Mouse (Mus musculus): ENCODE data around the gene Smarcc2. TPM values are rescaled to one million over a fixed set of nuclear protein-coding genes. Genes with fewer than 3 reads are reported as not detected.
A peak's percentile ranks its signal among the peaks of the same experiment; 100 is the strongest.
"Not testable (repeated sequence)": the region's sequence is repeated elsewhere in the genome, so short reads cannot be mapped to it uniquely, and the experiment has no call there.

Gene Smarcc2
- polyA plus RNA-seq, 1 experiment from 2014 or later, result 57.1 TPM

- Histone ChIP-seq H3K9me3 (no peaks in the 10 kb centered on the region), H3K27ac (replicated peaks) (no peak overlapping the region), H3K4me1 (peaks cover 21% of the 10 kb centered on the region), H3K9ac (no peak overlapping the region), H3K27me3 (replicated peaks) (no peaks in the 10 kb centered on the region), H3K4me2 (no peak overlapping the region), H3K4me3 (no peak overlapping the region), H3K36me3 (peaks cover 3% of the 10 kb centered on the region)
- ATAC-seq (ENCODE audit: extremely low read depth, insufficient number of reproducible peaks, low FRiP score, low TSS enrichment), result no peak
- WGBS, result 79% methylated on average over 3 of the region's 3 CpGs
Observed at GRCm38 (mm10) chr10:128504012-128504411, 45.0 kb downstream of the Smarcc2 start.

GRCm38 (mm10) chr10:128504641-128505370 lies 45.8 kb downstream of the Smarcc2 start:
- WGBS, result 61% methylated on average over 9 of the region's 9 CpGs
- no peak overlapping the region for H3K4me2 ChIP-seq
- no peak overlapping the region for H3K9ac ChIP-seq
- H3K4me3 ChIP-seq, result no peak overlapping the region
- no peaks in the 10 kb centered on the region for H3K27me3 ChIP-seq (replicated peaks)
- H3K27ac ChIP-seq (replicated peaks), result no peak overlapping the region
- peaks cover 11% of the 10 kb centered on the region for H3K36me3 ChIP-seq
- no peaks in the 10 kb centered on the region for H3K9me3 ChIP-seq
- H3K4me1 ChIP-seq, result peaks cover 17% of the 10 kb centered on the region
- ATAC-seq (ENCODE audit: extremely low read depth, insufficient number of reproducible peaks, low FRiP score, low TSS enrichment), result no peak

GRCm38 (mm10) chr10:128505371-128505667 lies 46.3 kb downstream of the Smarcc2 start:
- H3K9me3 ChIP-seq; H3K27me3 ChIP-seq (replicated peaks); ATAC-seq (ENCODE audit: extremely low read depth, insufficient number of reproducible peaks, low FRiP score, low TSS enrichment); H3K4me2 ChIP-seq; H3K9ac ChIP-seq; H3K4me3 ChIP-seq; H3K27ac ChIP-seq (replicated peaks): not testable (repeated sequence)
- Histone ChIP-seq H3K36me3 (peaks cover 16% of the 10 kb centered on the region), H3K4me1 (peaks cover 14% of the 10 kb centered on the region)
- 74% methylated on average over 5 of the region's 5 CpGs for WGBS

GRCm38 (mm10) chr10:128505974-128506373 lies 46.9 kb downstream of the Smarcc2 start:
- Histone ChIP-seq H3K36me3 (peaks cover 23% of the 10 kb centered on the region), H3K9me3 (no peaks in the 10 kb centered on the region), H3K4me2 (no peak overlapping the region), H3K4me1 (peaks cover 14% of the 10 kb centered on the region), H3K4me3 (no peak overlapping the region), H3K9ac (no peak overlapping the region), H3K27me3 (replicated peaks) (no peaks in the 10 kb centered on the region), H3K27ac (replicated peaks) (no peak overlapping the region)
- 93% methylated on average over 14 of the region's 14 CpGs for WGBS
- ATAC-seq (ENCODE audit: extremely low read depth, insufficient number of reproducible peaks, low FRiP score, low TSS enrichment), result no peak

- Histone ChIP-seq H3K4me3 (no peak overlapping the region), H3K27me3 (replicated peaks) (no peaks in the 10 kb centered on the region), H3K27ac (replicated peaks) (no peak overlapping the region), H3K36me3 (peaks cover 46% of the 10 kb centered on the region), H3K4me1 (peaks cover 14% of the 10 kb centered on the region), H3K4me2 (no peak overlapping the region), H3K9ac (no peak overlapping the region), H3K9me3 (no peaks in the 10 kb centered on the region)
- no peak for ATAC-seq (ENCODE audit: extremely low read depth, insufficient number of reproducible peaks, low FRiP score, low TSS enrichment)
- 72% methylated on average over 9 of the region's 9 CpGs for WGBS
Observed at GRCm38 (mm10) chr10:128508260-128508659, 49.2 kb downstream of the Smarcc2 start.

GRCm38 (mm10) chr10:128509203-128509602 lies 50.2 kb downstream of the Smarcc2 start:
- ATAC-seq (ENCODE audit: extremely low read depth, insufficient number of reproducible peaks, low FRiP score, low TSS enrichment), result no peak
- Histone ChIP-seq H3K4me2 (no peak overlapping the region), H3K9ac (no peak overlapping the region), H3K9me3 (no peaks in the 10 kb centered on the region), H3K36me3 (peaks cover 55% of the 10 kb centered on the region), H3K27ac (replicated peaks) (no peak overlapping the region), H3K4me3 (no peak overlapping the region), H3K27me3 (replicated peaks) (no peaks in the 10 kb centered on the region), H3K4me1 (peaks cover 10% of the 10 kb centered on the region)
- WGBS, result 84% methylated on average over 9 of the region's 9 CpGs

GRCm38 (mm10) chr10:128509831-128510230 lies 50.8 kb downstream of the Smarcc2 start:
- 65% methylated on average over 4 of the region's 4 CpGs for WGBS
- Histone ChIP-seq H3K27me3 (replicated peaks) (no peaks in the 10 kb centered on the region), H3K4me1 (peaks cover 5% of the 10 kb centered on the region), H3K9ac (no peak overlapping the region), H3K4me3 (no peak overlapping the region), H3K27ac (replicated peaks) (no peak overlapping the region), H3K9me3 (no peaks in the 10 kb centered on the region), H3K4me2 (no peak overlapping the region), H3K36me3 (peaks cover 58% of the 10 kb centered on the region)
- ATAC-seq (ENCODE audit: extremely low read depth, insufficient number of reproducible peaks, low FRiP score, low TSS enrichment), result no peak

- no peak overlapping the region for H3K4me2 ChIP-seq
- no peak overlapping the region for H3K9ac ChIP-seq
- no peaks in the 10 kb centered on the region for H3K27me3 ChIP-seq (replicated peaks)
- 83% methylated on average over 11 of the region's 11 CpGs for WGBS
- H3K9me3 ChIP-seq, result no peaks in the 10 kb centered on the region
- ATAC-seq (ENCODE audit: extremely low read depth, insufficient number of reproducible peaks, low FRiP score, low TSS enrichment), result no peak
- H3K27ac ChIP-seq (replicated peaks), result no peak overlapping the region
- no peak overlapping the region for H3K4me3 ChIP-seq
- H3K36me3 ChIP-seq, result peaks cover 63% of the 10 kb centered on the region
- H3K4me1 ChIP-seq, result peaks cover under 1% of the 10 kb centered on the region; the same call in 1 of the 2 replicates
Observed at GRCm38 (mm10) chr10:128510301-128510700, 51.3 kb downstream of the Smarcc2 start.

- no peak for ATAC-seq (ENCODE audit: extremely low read depth, insufficient number of reproducible peaks, low FRiP score, low TSS enrichment)
- no peak overlapping the region for H3K27ac ChIP-seq (replicated peaks)
- H3K4me2 ChIP-seq, result no peak overlapping the region
- peaks cover 69% of the 10 kb centered on the region for H3K36me3 ChIP-seq
- H3K27me3 ChIP-seq (replicated peaks), result peaks cover 3% of the 10 kb centered on the region; the same call in 1 of the 2 replicates
- H3K4me3 ChIP-seq, result no peak overlapping the region
- WGBS, result 84% methylated on average over 9 of the region's 9 CpGs
- no peaks in the 10 kb centered on the region for H3K4me1 ChIP-seq
- no peaks in the 10 kb centered on the region for H3K9me3 ChIP-seq
- H3K9ac ChIP-seq, result no peak overlapping the region
Observed at GRCm38 (mm10) chr10:128511189-128511588, 52.1 kb downstream of the Smarcc2 start.

- no peak overlapping the region for H3K9ac ChIP-seq
- no peak for ATAC-seq (ENCODE audit: extremely low read depth, insufficient number of reproducible peaks, low FRiP score, low TSS enrichment)
- 83% methylated on average over 12 of the region's 12 CpGs for WGBS
- H3K27ac ChIP-seq (replicated peaks), result no peak overlapping the region
- H3K4me1 ChIP-seq, result no peaks in the 10 kb centered on the region
- H3K4me2 ChIP-seq, result no peak overlapping the region
- peaks cover 7% of the 10 kb centered on the region; the same call in 1 of the 2 replicates for H3K27me3 ChIP-seq (replicated peaks)
- no peaks in the 10 kb centered on the region for H3K9me3 ChIP-seq
- no peak overlapping the region for H3K4me3 ChIP-seq
- peaks cover 75% of the 10 kb centered on the region for H3K36me3 ChIP-seq
Observed at GRCm38 (mm10) chr10:128511761-128512160, 52.7 kb downstream of the Smarcc2 start.

GRCm38 (mm10) chr10:128515044-128515443 lies 56.0 kb downstream of the Smarcc2 start:
- no peak for ATAC-seq (ENCODE audit: extremely low read depth, insufficient number of reproducible peaks, low FRiP score, low TSS enrichment)
- Histone ChIP-seq H3K9me3 (no peaks in the 10 kb centered on the region), H3K4me2 (no peak overlapping the region), H3K27me3 (replicated peaks) (peaks cover 16% of the 10 kb centered on the region), H3K4me3 (no peak overlapping the region), H3K27ac (replicated peaks) (no peak overlapping the region), H3K9ac (no peak overlapping the region), H3K4me1 (no peaks in the 10 kb centered on the region), H3K36me3 (peaks cover 95% of the 10 kb centered on the region)
- WGBS, result 79% methylated on average over 4 of the region's 4 CpGs

- peak overlapping the region; percentile 8 for H3K4me3 ChIP-seq
Observed at GRCm38 (mm10) chr10:128516029-128516428, 57.0 kb downstream of the Smarcc2 start.

More at GRCm38 (mm10) chr10:128516029-128516428, 57.0 kb downstream of the Smarcc2 start:
- Histone ChIP-seq H3K27me3 (replicated peaks) (peaks cover 16% of the 10 kb centered on the region), H3K27ac (replicated peaks) (no peak overlapping the region), H3K9me3 (no peaks in the 10 kb centered on the region), H3K4me1 (no peaks in the 10 kb centered on the region), H3K4me2 (peak overlapping the region; percentile 57), H3K9ac (peak overlapping the region; percentile 44), H3K36me3 (peaks cover 95% of the 10 kb centered on the region)
- peak; percentile 28; the same call in 1 of the 2 replicates for ATAC-seq (ENCODE audit: extremely low read depth, insufficient number of reproducible peaks, low FRiP score, low TSS enrichment)
- WGBS, result 31% methylated on average over 20 of the region's 20 CpGs
